Mouse (Mus musculus) brain, adult 2 months (tissue): ENCODE data around the gene Atp6v0e.

Experiments
- DNase-seq: peaks from one replicate; pipeline ENCODE4 v3.0.0; 2011; ENCODE audit warnings: low read depth, low spot score

The Atp6v0e gene

GRCm38 (mm10) chr17:26662978-26663683 lies at the start of gene Atp6v0e:
Atp6v0e (plus strand) TSS chr17:26663231.
- peak; percentile 99 for DNase-seq

GRCm38 (mm10) chr17:26614286-26614685 lies 48.7 kb upstream of the Atp6v0e start:
- peak; percentile 60 for DNase-seq

- DNase-seq = no peak
These were observed 48.1 kb upstream of the Atp6v0e start for GRCm38 (mm10) chr17:26614708-26615486.

- no peak for DNase-seq
These were observed 46.3 kb upstream of the Atp6v0e start for GRCm38 (mm10) chr17:26616696-26617095.

- no peak for DNase-seq
These were observed 44.5 kb upstream of the Atp6v0e start for GRCm38 (mm10) chr17:26618498-26618897.

GRCm38 (mm10) chr17:26619577-26619976 lies 43.5 kb upstream of the Atp6v0e start:
- DNase-seq = peak; percentile 75

- DNase-seq = peak; percentile 37
These were observed 42.7 kb upstream of the Atp6v0e start for GRCm38 (mm10) chr17:26620292-26620691.

GRCm38 (mm10) chr17:26620786-26621766 lies 42.0 kb upstream of the Atp6v0e start:
- peak; percentile 96 for DNase-seq

GRCm38 (mm10) chr17:26621912-26622311 lies 41.1 kb upstream of the Atp6v0e start:
- no peak for DNase-seq

GRCm38 (mm10) chr17:26623991-26624390 lies 39.0 kb upstream of the Atp6v0e start:
- no peak for DNase-seq

GRCm38 (mm10) chr17:26624999-26625398 lies 38.0 kb upstream of the Atp6v0e start:
- no peak for DNase-seq

GRCm38 (mm10) chr17:26625521-26626010 lies 37.5 kb upstream of the Atp6v0e start:
- DNase-seq = no peak

- peak; percentile 38 for DNase-seq
These were observed 34.6 kb upstream of the Atp6v0e start for GRCm38 (mm10) chr17:26628479-26628878.

GRCm38 (mm10) chr17:26628936-26629335 lies 34.1 kb upstream of the Atp6v0e start:
- DNase-seq = peak; percentile 61

- peak; percentile 97 for DNase-seq
These were observed 31.2 kb upstream of the Atp6v0e start for GRCm38 (mm10) chr17:26631811-26632327.

- no peak for DNase-seq
These were observed 29.8 kb upstream of the Atp6v0e start for GRCm38 (mm10) chr17:26633186-26633585.

- DNase-seq = no peak
These were observed 29.1 kb upstream of the Atp6v0e start for GRCm38 (mm10) chr17:26633926-26634325.

- peak; percentile 60 for DNase-seq
These were observed 28.5 kb upstream of the Atp6v0e start for GRCm38 (mm10) chr17:26634539-26634938.

GRCm38 (mm10) chr17:26635951-26636350 lies 27.1 kb upstream of the Atp6v0e start:
- DNase-seq = no peak

GRCm38 (mm10) chr17:26637851-26638250 lies 25.2 kb upstream of the Atp6v0e start:
- DNase-seq = no peak

GRCm38 (mm10) chr17:26638655-26639054 lies 24.4 kb upstream of the Atp6v0e start:
- DNase-seq = peak; percentile 90
